Mouse (Mus musculus) left cerebral cortex, adult 9 months (tissue): ENCODE measurements around the gene Lsamp.

Source experiments
- DNase-seq, 2 experiments: peaks; one replicate each; pipeline ENCODE4 v3.0.0; 2022; ENCODE audit warnings: low spot score in 2 of 2

Gene Lsamp

DNA sequence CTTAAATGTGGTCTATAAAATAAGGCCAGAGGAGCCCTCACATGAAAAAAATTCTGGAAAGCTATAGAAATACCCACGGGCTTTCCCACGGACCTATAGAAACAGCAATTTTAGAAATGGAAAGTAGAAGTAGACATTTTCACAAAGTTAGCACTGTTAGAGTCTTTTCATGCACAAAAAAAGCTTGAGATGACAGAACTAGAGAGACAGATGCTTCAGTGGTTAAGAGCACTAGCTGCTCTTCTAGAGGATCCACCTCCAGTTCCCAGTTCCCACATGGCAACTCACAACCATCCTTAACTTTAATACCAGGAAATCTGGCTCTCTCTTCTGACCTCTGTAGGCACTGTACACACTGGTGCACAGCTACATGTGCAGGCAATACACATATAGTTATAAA is 2049.3 kb downstream of the Lsamp start:
- DNase-seq = no peak

DNA sequence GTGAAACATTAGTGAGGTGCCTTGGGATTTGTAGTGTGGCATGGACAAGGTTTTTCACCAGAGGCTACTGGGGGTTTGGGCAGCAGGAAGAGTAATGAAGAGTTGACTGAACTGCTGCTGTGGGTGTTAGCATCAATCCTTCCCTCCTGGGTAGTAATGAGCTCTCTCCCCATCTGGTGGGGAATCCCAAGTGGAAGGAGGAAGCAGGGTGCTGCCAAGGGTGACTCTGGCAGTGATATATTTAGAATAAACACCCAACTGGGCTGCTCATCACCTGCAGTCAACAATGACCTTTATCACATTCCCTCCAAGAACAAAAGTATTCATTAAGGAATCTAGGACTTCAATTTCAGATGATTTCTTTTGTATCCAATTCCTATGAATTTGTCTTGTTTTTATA is 2064.0 kb downstream of the Lsamp start:
- DNase-seq = no peak

GRCm38 (mm10) chr16:42059927-42060326 is 2075.8 kb downstream of the Lsamp start:
- no peak for DNase-seq

- DNase-seq = no peak
These were observed 2090.2 kb downstream of the Lsamp start for GRCm38 (mm10) chr16:42074325-42074724.

DNA sequence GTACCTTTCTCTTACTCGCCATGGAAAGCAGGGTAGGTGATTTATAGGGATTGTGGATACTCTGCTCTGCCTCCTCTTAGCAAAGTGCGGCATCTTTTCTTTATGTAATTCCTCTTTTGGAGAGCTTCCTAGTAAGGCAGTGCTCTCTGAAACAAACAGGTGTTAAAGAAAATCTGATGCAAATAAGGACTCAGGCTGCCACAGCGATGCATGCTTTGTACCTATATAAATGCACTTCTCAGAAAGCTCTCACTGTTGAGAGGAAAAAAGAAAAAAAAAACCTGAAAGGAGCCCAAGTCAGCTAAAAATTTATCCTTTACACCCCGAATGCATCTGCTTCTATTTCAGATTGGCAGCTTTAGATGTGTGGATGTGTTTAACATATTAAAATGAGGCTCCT is 2095.4 kb downstream of the Lsamp start:
- DNase-seq = peak; percentile 47 to 58

GRCm38 (mm10) chr16:42081611-42082010 is 2097.4 kb downstream of the Lsamp start:
- DNase-seq = no peak

- no peak for DNase-seq
These were observed 2113.3 kb downstream of the Lsamp start for GRCm38 (mm10) chr16:42097510-42097909.

DNA sequence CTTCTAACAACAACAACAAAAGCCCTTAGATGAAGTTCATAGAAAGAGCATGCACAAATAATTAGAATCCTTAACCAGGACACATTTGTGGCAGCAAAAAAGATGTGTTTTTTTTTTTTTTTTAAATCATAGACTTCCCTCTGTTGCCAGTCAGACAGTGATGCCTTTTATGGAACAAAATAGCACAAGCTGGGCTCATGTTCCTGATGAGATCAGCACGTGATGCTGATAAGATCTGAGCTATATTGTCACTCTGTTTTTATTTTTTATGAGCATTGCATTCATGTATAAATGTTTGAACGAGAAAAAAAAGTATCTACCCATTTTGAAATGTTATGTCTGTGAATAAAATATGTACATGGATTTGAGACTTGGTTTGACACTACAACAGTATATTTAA is 2118.0 kb downstream of the Lsamp start:
- no peak for DNase-seq

- no peak for DNase-seq
These were observed 2118.5 kb downstream of the Lsamp start for GRCm38 (mm10) chr16:42102635-42103034.

GRCm38 (mm10) chr16:42112251-42112650 is 2128.1 kb downstream of the Lsamp start:
- DNase-seq = no peak

GRCm38 (mm10) chr16:42113246-42113645 is 2129.1 kb downstream of the Lsamp start:
- DNase-seq = no peak

GRCm38 (mm10) chr16:42121788-42122187 is 2137.6 kb downstream of the Lsamp start:
- no peak for DNase-seq

GRCm38 (mm10) chr16:42123826-42124225 is 2139.7 kb downstream of the Lsamp start:
- DNase-seq = no peak

- no peak for DNase-seq
These were observed 2141.9 kb downstream of the Lsamp start for GRCm38 (mm10) chr16:42126061-42126460.

GRCm38 (mm10) chr16:42147164-42147563 is 2163.0 kb downstream of the Lsamp start:
- DNase-seq = no peak

DNA sequence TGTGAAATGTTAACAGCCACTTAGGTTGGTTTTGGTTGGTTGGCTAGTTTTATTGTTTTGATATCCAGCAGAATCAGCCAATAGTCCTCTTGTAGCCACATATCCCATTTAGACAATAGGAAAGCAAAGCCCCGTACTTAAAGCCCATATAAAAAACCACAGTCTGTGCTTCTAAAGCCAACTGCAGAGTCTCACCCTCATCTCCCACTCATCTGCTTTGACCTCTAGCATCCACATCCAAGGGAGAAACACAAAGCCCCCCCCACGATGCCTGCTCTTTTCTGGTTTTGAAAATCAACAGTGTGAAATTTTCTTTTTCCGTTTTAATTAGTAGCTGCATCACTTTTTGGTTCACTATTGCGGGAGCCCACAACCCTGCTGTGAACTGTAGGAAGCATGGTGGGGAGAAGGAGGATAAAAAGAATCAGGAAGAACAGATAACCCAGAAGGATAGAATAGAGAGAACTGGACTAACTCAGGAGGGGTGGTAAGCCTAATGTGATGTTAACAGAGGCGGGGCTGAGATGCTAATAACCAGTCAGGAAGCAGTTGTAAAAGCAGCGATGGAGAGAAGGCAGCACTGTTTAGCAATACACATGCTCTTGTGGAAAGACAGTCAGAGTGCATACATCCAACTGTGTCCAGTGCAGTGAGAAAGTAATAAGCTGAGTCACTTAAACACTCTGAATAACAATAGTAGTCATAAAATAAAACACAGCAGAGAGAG is 2165.2 kb downstream of the Lsamp start:
- DNase-seq = no peak

DNA sequence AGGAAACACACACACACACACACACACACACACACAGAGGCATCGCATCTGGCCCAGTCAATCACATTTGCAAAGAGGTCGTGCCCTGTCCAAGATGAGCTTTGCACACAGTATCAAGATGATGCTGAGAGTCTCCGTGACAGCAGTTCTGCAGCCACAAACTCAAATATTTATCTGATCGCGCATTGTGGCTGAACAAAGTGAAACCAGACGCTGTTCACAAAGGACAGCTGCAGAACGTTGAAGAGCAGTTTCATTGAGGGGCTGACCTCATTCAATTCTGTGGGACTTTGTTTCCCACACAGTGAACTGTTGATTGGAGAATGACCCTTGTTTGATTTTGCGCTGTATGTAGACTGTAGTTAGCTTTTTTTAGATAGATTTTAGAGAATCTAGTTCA is 2168.5 kb downstream of the Lsamp start:
- DNase-seq = no peak

- DNase-seq = no peak
These were observed 2173.7 kb downstream of the Lsamp start for GRCm38 (mm10) chr16:42157816-42158215.

DNA sequence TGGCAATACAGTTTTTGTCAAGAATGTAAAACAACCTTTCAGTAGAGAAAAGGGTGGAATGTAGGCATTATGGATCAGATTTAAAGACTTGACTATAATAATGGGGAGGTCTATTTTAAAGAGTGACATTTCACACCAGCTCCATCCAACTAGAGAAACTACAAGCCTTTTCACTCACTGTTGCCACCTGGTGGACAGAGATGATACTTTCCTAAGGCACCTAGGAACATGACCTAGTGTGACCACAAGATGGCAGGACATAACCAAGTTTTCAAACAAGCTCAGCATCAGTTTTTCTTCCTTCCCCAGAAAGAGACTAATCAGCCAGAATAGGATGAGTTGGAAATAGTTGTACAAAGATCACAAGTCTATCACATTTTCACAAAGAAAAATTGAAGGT is 2180.8 kb downstream of the Lsamp start:
- peak; percentile 57 to 95 for DNase-seq

DNA sequence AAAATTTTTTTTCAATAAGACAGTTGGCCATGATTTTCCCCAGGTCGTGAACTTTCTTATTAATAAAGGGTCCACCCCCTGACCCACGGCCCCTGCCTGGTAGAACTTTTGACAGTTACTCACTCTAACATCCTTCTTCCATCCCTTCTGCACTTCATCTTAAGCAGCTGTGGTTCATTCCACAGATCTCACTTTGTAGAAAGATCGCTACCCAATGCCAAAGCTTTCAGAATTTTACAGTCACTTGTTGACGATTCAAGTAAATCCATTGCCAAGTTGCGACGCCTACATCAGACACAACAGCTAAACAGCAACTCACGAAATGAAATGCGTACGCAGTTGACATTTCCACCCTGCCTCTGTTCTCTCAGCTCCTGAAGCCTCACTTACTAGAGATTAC is 2184.1 kb downstream of the Lsamp start:
- DNase-seq = no peak

DNA sequence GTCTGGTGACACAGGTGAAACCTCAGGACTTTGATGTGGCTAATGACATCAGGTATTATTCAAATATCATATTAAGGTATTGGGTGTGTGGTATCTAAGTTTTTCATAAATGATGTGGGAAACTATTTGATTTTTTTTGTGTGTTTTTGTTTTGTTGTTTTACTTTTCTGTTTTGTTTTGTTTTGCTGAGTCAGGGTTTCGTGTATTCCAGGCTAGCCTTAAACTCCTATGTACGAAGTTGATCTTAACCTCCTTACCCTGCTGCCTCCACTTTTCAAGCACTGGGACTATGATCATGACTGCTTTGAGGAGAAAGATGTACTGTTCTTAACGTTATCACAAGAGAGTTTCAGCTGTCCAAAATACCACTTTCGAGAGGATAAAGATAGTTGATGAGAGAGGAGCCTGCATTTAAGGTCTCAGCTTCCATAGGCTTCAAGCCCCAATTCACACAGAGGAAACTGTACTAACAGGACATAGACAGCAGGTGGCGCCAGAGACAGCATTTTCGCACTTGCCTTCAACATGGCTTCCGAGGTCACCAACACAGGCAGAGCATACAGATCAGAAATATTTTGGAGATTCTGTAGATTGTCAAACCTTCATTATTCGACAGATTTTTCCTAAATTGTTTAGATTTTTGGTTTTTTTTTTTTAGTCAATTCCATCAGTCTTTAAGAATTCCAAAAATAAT is 2185.4 kb downstream of the Lsamp start:
- peak in 1 of 2 experiments; percentile 75 for DNase-seq

- DNase-seq = peak; percentile 38 to 89
These were observed 2188.3 kb downstream of the Lsamp start for GRCm38 (mm10) chr16:42172476-42172875.

GRCm38 (mm10) chr16:42178866-42179265 is 2194.7 kb downstream of the Lsamp start:
- no peak for DNase-seq
